Mouse (Mus musculus) kidney, postnatal 0 days (tissue): ENCODE data around the gene Zranb1. TPM values are rescaled to one million over a fixed set of nuclear protein-coding genes. Genes with fewer than 3 reads are reported as not detected.
A peak's percentile ranks its signal among the peaks of the same experiment; 100 is the strongest.

Source experiments
- ATAC-seq: fragments of 200-750 bp; cut with Nextera tagmentation; replicated peaks from 2 replicates; pipeline ENCODE4 v1.8.0; 2017; ENCODE audit warnings: low read depth, moderate number of reproducible peaks, moderate TSS enrichment, moderate library complexity; ENCODE audit not compliant: low FRiP score
- DNase-seq: peaks from one replicate; pipeline ENCODE4 v3.0.0-alpha.2; 2016; ENCODE audit warnings: low spot score
- H3K27ac ChIP-seq: fragments of 300-500 bp; sonication (generic); 2 replicates; pipeline ENCODE4 v1.5.1; 2014; ENCODE audit warnings: mild to moderate bottlenecking
- H3K27me3 ChIP-seq: fragments of 300-500 bp; sonication (generic); 2 replicates; pipeline ENCODE4 v1.6.1; 2014; ENCODE audit warnings: low read length, mixed read lengths; ENCODE audit not compliant: insufficient read depth
- H3K36me3 ChIP-seq: fragments of 300-500 bp; sonication (generic); 2 replicates; pipeline ENCODE4 v1.6.1; 2014; ENCODE audit warnings: low read length, mixed read lengths; ENCODE audit not compliant: insufficient read depth
- H3K4me1 ChIP-seq: fragments of 300-500 bp; sonication (generic); replicated peaks from 2 replicates; pipeline ENCODE4 v1.6.1; 2014; ENCODE audit warnings: antibody characterized with exemption, low read length, mixed read lengths; ENCODE audit not compliant: insufficient read depth
- H3K4me2 ChIP-seq: fragments of 300-500 bp; sonication (generic); 2 replicates; pipeline ENCODE4 v1.6.1; 2014; ENCODE audit warnings: mild to moderate bottlenecking, low read length, moderate library complexity, mixed read lengths
- H3K4me3 ChIP-seq: fragments of 300-500 bp; sonication (generic); replicated peaks from 2 replicates; pipeline ENCODE4 v1.5.1; 2014; ENCODE audit warnings: low read depth, low read length
- H3K9ac ChIP-seq: fragments of 300-500 bp; sonication (generic); 2 replicates; pipeline ENCODE4 v1.6.1; 2014; ENCODE audit warnings: low read depth, low read length
- H3K9me3 ChIP-seq: fragments of 300-500 bp; sonication (generic); replicated peaks from 2 replicates; pipeline ENCODE4 v1.6.1; 2016; ENCODE audit warnings: low read length, inconsistent platforms, mixed read lengths
- CTCF ChIP-seq: IDR thresholded peaks from 2 replicates; pipeline ENCODE4 v1.5.1; 2016; ENCODE audit warnings: antibody characterized with exemption, low read depth, mild to moderate bottlenecking, moderate library complexity
- WGBS: fragments of 180-500 bp; shearing (Covaris S2); extraction: QIAGEN DNeasy Blood & Tissue Kit; methylation state at CpG from one replicate; pipeline ENCODE4 v1.1.7; 2014; 5-methylcytosine and 5-hydroxymethylcytosine counted together
- polyA plus RNA-seq: library from polyadenylated mRNA; unstranded; fragments of >200 nt; fragmentation: Nextera tagmentation; extraction: Ambion mirVana; gene quantifications from 2 replicates; pipeline ENCODE4 v1.2.1, GENCODE M21; 2015

Gene Zranb1
- polyA plus RNA-seq, 1 experiment from 2014 or later: 15.3 TPM

- Histone ChIP-seq H3K4me2 (no peak overlapping the region), H3K4me3 (no peak overlapping the region), H3K4me1 (no peaks in the 10 kb centered on the region), H3K27me3 (no peaks in the 10 kb centered on the region), H3K9me3 (no peaks in the 10 kb centered on the region), H3K27ac (no peak overlapping the region), H3K36me3 (peaks cover 69% of the 10 kb centered on the region), H3K9ac (no peak overlapping the region)
- WGBS: 92% methylated on average over 9 of the region's 9 CpGs
- no peak for DNase-seq
- no peak for TF ChIP-seq CTCF
- no peak for ATAC-seq
Observed at GRCm38 (mm10) chr7:132992967-132993615, 62.1 kb downstream of the Zranb1 start.

- H3K27ac ChIP-seq: no peak overlapping the region
- DNase-seq (no peak), ATAC-seq (no peak)
- no peaks in the 10 kb centered on the region for H3K27me3 ChIP-seq
- no peak overlapping the region for H3K9ac ChIP-seq
- no peak overlapping the region for H3K4me3 ChIP-seq
- no peaks in the 10 kb centered on the region for H3K9me3 ChIP-seq
- H3K4me2 ChIP-seq: no peak overlapping the region
- no peaks in the 10 kb centered on the region for H3K4me1 ChIP-seq
- TF ChIP-seq CTCF: peak; percentile 35; the same call in 1 of the 2 replicates
- 90% methylated on average over 8 of the region's 8 CpGs for WGBS
- H3K36me3 ChIP-seq: peaks cover 71% of the 10 kb centered on the region
Observed at GRCm38 (mm10) chr7:132994120-132994519, 63.2 kb downstream of the Zranb1 start.

- no peak for DNase-seq
- no peak overlapping the region for H3K4me2 ChIP-seq
- WGBS: 63% methylated on average over 6 of the region's 6 CpGs
- no peak for TF ChIP-seq CTCF
- H3K27ac ChIP-seq: no peak overlapping the region
- peaks cover 70% of the 10 kb centered on the region for H3K36me3 ChIP-seq
- no peaks in the 10 kb centered on the region for H3K4me1 ChIP-seq
- no peak for ATAC-seq
- no peak overlapping the region for H3K4me3 ChIP-seq
- H3K9me3 ChIP-seq: no peaks in the 10 kb centered on the region
- no peaks in the 10 kb centered on the region for H3K27me3 ChIP-seq
- no peak overlapping the region for H3K9ac ChIP-seq
Observed at GRCm38 (mm10) chr7:132994628-132995191, 63.8 kb downstream of the Zranb1 start.

- no peaks in the 10 kb centered on the region for H3K27me3 ChIP-seq
- H3K36me3 ChIP-seq: peaks cover 55% of the 10 kb centered on the region
- no peak overlapping the region for H3K4me2 ChIP-seq
- WGBS: 94% methylated on average over 5 of the region's 5 CpGs
- peak; percentile 68; the same call in 1 of the 2 replicates for TF ChIP-seq CTCF
- H3K27ac ChIP-seq: no peak overlapping the region
- H3K4me3 ChIP-seq: no peak overlapping the region
- H3K9ac ChIP-seq: no peak overlapping the region
- H3K4me1 ChIP-seq: no peaks in the 10 kb centered on the region
- ATAC-seq (no peak), DNase-seq (peak; percentile 48)
- no peaks in the 10 kb centered on the region for H3K9me3 ChIP-seq
Observed at GRCm38 (mm10) chr7:132996391-132996790, 65.4 kb downstream of the Zranb1 start.

- TF ChIP-seq CTCF: no peak
- Histone ChIP-seq H3K36me3 (peaks cover 48% of the 10 kb centered on the region), H3K4me1 (no peaks in the 10 kb centered on the region), H3K9ac (no peak overlapping the region), H3K4me3 (no peak overlapping the region), H3K27ac (no peak overlapping the region), H3K27me3 (no peaks in the 10 kb centered on the region), H3K4me2 (no peak overlapping the region), H3K9me3 (no peaks in the 10 kb centered on the region)
- 89% methylated on average over 12 of the region's 12 CpGs for WGBS
- DNase-seq (no peak), ATAC-seq (no peak)
Observed at GRCm38 (mm10) chr7:132998639-132999038, 67.7 kb downstream of the Zranb1 start.

GRCm38 (mm10) chr7:132999061-132999460 lies 68.1 kb downstream of the Zranb1 start:
- no peaks in the 10 kb centered on the region for H3K9me3 ChIP-seq
- no peak for DNase-seq
- no peak overlapping the region for H3K27ac ChIP-seq
- no peak overlapping the region for H3K4me3 ChIP-seq
- H3K9ac ChIP-seq: no peak overlapping the region
- no peaks in the 10 kb centered on the region; the same call in 1 of the 2 replicates for H3K4me1 ChIP-seq
- WGBS: 89% methylated on average over 11 of the region's 11 CpGs
- no peaks in the 10 kb centered on the region for H3K27me3 ChIP-seq
- no peak for TF ChIP-seq CTCF
- ATAC-seq: no peak
- no peak overlapping the region for H3K4me2 ChIP-seq
- H3K36me3 ChIP-seq: peaks cover 44% of the 10 kb centered on the region
